Mouse (Mus musculus) macrophage (primary cell): Measurements from ENCODE around the gene Pkp2. TPM values are rescaled to one million over a fixed set of nuclear protein-coding genes. Genes with fewer than 3 reads are reported as not detected.
"Not testable (repeated sequence)": the region's sequence is repeated elsewhere in the genome, so short reads cannot be mapped to it uniquely, and the experiment has no call there.

Source experiments
- H3K27ac ChIP-seq: fragments of 350-480 bp; formaldehyde crosslinking; 2 replicates; pipeline ENCODE4 v1.9.0; 2021
- H3K36me3 ChIP-seq: fragments of 350-480 bp; formaldehyde crosslinking; 2 replicates; pipeline ENCODE4 v1.9.0; 2021; ENCODE audit errors: inconsistent target
- H3K4me3 ChIP-seq: fragments of 350-480 bp; formaldehyde crosslinking; 2 replicates; pipeline ENCODE4 v1.9.0; 2021; ENCODE audit errors: inconsistent target
- H3K79me2 ChIP-seq: fragments of 350-480 bp; formaldehyde crosslinking; 2 replicates; pipeline ENCODE4 v1.9.0; 2021; ENCODE audit errors: inconsistent target
- WGBS: methylation state at CpG from one replicate; pipeline ENCODE4 v1.1.7; 2026; ENCODE audit warnings: inconsistent platforms; ENCODE audit not compliant: missing documents; 5-methylcytosine and 5-hydroxymethylcytosine counted together
- polyA plus RNA-seq: library from polyadenylated mRNA; stranded (reverse); fragments of 250-400 nt; gene quantifications from 3 replicates; pipeline ENCODE4 v1.2.4, GENCODE M21; 2018; ENCODE audit warnings: inconsistent platforms
- total RNA-seq, 78 experiments: library from RNA; depleted of rRNA; stranded (reverse); fragments of 250-400 nt; gene quantifications; 1 replicate in 9 of 78; 2 replicates in 24 of 78; 3 replicates in 43 of 78; 4 replicates in 2 of 78; pipeline ENCODE4 v1.2.4; 2018; ENCODE audit warnings: inconsistent platforms in 56 of 78

Pkp2 gene
- 1 to 10 TPM in 1 of 26 experiments, under 1 TPM in 10, not detected in 15; 0.29 to 1.3 (median 0.62) TPM for total RNA-seq (2018; cell fraction: chromatin; rRNA removed)
- under 1 TPM in 14 of 26 experiments, not detected in 12; 0.03 to 0.30 (median 0.11) TPM for total RNA-seq (2018; cell fraction: cytosol; rRNA removed)
- total RNA-seq (2018; cell fraction: nucleus; rRNA removed), result under 1 TPM in 8 of 26 experiments, not detected in 18; 0.21 to 0.64 (median 0.30) TPM
- 0.07 to 0.21 TPM in 2 of 3 replicates, not detected in the other for polyA plus RNA-seq

- Histone ChIP-seq H3K4me3 (no peak within 1 kb of the TSS), H3K79me2 (no peaks in the 10 kb centered on the region), H3K36me3 (no peaks in the 10 kb centered on the region), H3K27ac (no peak within 1 kb of the TSS)
- WGBS, result 1% methylated on average over 53 of the region's 59 CpGs
These were observed at the start of gene Pkp2 for GRCm38 (mm10) chr16:16213079-16213760. TSS of gene Pkp2 (plus strand) at chr16:16213318.

DNA sequence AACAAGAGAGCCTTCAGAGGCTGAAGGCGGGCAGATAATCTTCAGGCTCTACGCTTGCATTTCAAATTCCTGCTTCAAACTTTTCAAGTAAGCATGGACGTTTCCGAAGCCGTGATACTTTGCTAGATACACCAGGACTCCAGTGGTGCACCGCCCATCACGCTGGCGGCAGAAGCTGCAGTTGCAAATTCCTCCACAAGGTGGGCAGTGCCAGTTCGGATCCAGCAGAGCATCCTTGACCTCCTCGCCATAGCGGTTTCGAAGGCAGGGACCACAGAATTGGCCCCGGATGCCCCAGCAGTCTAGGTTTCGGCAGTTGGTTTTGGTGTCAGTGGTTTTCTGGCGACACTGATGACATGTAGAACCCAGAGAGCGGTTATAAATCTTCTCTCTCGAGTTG is 15.7 kb upstream of the Pkp2 start:
- H3K36me3 ChIP-seq, result no peaks in the 10 kb centered on the region
- H3K79me2 ChIP-seq, result no peaks in the 10 kb centered on the region
- no peak overlapping the region for H3K4me3 ChIP-seq
- no peak overlapping the region for H3K27ac ChIP-seq
- whole genome bisulfite sequencing, result 74% methylated on average over 17 of the region's 17 CpGs

- 22% methylated on average over 8 of the region's 8 CpGs for WGBS
- not testable (repeated sequence) for H3K36me3 ChIP-seq, H3K79me2 ChIP-seq, H3K4me3 ChIP-seq, H3K27ac ChIP-seq
These were observed 11.1 kb upstream of the Pkp2 start for GRCm38 (mm10) chr16:16201991-16202390.

DNA sequence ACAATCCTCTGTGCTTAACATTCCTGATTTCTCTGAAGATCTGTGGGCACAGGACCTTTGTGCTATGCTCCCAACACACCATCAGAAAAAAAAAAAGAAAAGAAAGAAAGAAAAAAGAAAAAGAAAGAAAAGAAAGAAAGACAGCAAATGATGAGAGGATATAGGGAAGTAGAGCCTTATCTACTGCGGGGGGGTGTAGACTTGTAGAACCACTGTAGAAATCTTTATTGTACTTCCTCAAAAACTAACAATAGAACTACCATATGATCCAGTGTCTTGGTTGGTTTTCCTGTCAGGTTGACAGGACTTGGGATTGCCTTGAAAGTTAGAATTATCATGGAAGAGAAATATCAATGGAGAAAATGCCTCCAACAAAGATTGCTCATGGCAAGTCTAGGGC is 8.5 kb upstream of the Pkp2 start:
- no peak overlapping the region for H3K27ac ChIP-seq
- no peaks in the 10 kb centered on the region for H3K36me3 ChIP-seq
- no peaks in the 10 kb centered on the region for H3K79me2 ChIP-seq
- WGBS, result 0% methylated on average over 1 of the region's 1 CpGs
- no peak overlapping the region for H3K4me3 ChIP-seq

GRCm38 (mm10) chr16:16212723-16213078 is 417 bp upstream of the Pkp2 start:
- 10% methylated on average over 7 of the region's 7 CpGs for WGBS
- H3K79me2 ChIP-seq, result no peaks in the 10 kb centered on the region
- H3K36me3 ChIP-seq, result no peaks in the 10 kb centered on the region
- H3K4me3 ChIP-seq, result no peak overlapping the region
- H3K27ac ChIP-seq, result no peak overlapping the region

DNA sequence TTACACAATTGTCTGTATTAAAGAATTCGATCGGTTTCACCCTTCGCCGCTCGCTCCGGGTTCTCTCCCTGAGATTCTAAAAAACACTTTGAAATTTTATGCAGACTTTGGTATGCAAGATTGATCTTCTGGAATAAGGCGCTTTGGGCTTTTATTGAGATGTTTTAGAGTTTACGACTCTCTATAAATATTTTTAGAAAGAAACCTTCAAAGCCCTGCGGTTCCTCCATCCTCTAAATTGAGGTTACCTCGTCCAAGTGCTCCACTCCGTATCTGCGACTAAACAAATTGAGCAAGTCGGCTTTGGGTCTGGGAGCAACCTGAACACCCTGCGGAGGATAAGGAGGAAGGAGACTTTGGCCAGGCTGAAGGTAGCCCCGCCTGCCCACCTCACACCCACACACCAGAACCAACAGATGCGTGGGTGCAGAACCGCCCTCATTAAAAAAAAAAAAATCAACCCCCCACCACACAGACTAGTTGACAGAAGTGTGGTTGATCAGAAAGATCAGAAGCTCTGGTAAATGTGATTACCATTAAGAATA is 715 bp downstream of the Pkp2 start:
- no peak overlapping the region for H3K27ac ChIP-seq
- no peaks in the 10 kb centered on the region for H3K36me3 ChIP-seq
- 3% methylated on average over 17 of the region's 17 CpGs for WGBS
- no peak overlapping the region for H3K4me3 ChIP-seq
- H3K79me2 ChIP-seq, result no peaks in the 10 kb centered on the region

DNA sequence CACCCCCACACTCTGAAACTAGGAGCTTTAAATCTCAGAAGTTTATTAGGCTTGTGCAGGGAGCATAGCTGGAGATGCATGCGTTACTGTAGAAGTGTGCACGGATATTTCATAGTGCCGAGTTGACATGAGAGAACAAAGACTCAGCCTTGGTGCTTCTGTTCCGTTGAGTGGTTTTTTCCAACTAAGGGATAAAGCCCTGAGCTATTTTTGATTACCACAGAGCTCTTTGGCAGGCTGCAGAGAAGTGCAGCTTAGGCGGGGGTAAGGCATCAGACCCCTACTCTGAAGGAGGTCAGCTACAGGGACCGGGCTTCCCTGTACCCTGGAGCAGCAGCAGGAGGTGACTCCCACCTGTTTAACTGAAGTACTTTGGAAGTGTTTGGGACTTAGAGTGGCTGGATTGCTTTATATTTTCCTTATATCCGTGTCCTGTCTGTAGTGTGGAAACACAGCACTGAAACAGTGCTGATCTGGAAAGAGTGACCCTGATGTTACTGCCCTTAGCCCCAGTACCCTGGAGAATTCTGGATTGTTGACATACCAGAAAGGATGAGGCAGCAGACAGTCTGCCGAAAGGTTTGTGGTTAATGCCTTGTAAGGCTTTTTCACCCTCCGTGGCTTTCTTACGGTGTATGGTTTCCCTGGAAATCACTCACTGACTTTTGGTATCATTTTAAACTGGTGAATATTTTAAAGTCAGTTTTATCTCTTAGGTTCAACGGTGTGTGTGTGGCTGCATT is 2.7 kb downstream of the Pkp2 start:
- no peak overlapping the region for H3K4me3 ChIP-seq
- no peaks in the 10 kb centered on the region for H3K36me3 ChIP-seq
- no peak overlapping the region for H3K27ac ChIP-seq
- 53% methylated on average over 11 of the region's 11 CpGs for WGBS
- no peaks in the 10 kb centered on the region for H3K79me2 ChIP-seq

GRCm38 (mm10) chr16:16216934-16217333 is 3.8 kb downstream of the Pkp2 start:
- Histone ChIP-seq H3K4me3 (no peak overlapping the region), H3K79me2 (no peaks in the 10 kb centered on the region), H3K27ac (no peak overlapping the region), H3K36me3 (no peaks in the 10 kb centered on the region)
- 75% methylated on average over 1 of the region's 1 CpGs for WGBS

GRCm38 (mm10) chr16:16219835-16220234 is 6.7 kb downstream of the Pkp2 start:
- 56% methylated on average over 3 of the region's 3 CpGs for WGBS
- Histone ChIP-seq H3K79me2 (no peaks in the 10 kb centered on the region), H3K4me3 (no peak overlapping the region), H3K36me3 (no peaks in the 10 kb centered on the region), H3K27ac (no peak overlapping the region)

GRCm38 (mm10) chr16:16222651-16223050 is 9.5 kb downstream of the Pkp2 start:
- no peak overlapping the region for H3K4me3 ChIP-seq
- no peaks in the 10 kb centered on the region for H3K79me2 ChIP-seq
- no peaks in the 10 kb centered on the region for H3K36me3 ChIP-seq
- WGBS, result 60% methylated on average over 1 of the region's 1 CpGs
- no peak overlapping the region for H3K27ac ChIP-seq

DNA sequence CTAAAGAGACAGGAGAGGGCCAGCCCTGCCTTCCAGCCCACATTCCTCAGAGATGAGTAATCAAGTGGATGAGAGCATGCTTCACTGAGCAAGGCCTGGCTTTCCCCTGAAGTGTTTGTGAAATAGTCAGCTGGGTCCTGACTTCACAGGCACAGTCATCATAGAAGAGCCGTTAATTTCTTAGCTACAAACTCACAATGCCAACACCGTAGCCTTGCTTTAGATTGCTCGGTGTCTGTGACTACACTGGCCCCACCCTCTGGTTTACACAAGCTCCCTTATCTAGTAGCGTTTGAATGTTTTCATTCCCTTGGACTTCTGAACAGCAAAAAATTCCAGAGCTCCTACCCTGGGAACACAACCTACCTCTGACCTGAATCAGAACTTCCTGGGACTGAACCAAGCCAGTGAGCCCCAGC is 11.4 kb downstream of the Pkp2 start:
- Histone ChIP-seq H3K79me2 (no peaks in the 10 kb centered on the region), H3K27ac (no peak overlapping the region), H3K4me3 (no peak overlapping the region), H3K36me3 (no peaks in the 10 kb centered on the region)
- WGBS, result 83% methylated on average over 4 of the region's 4 CpGs

GRCm38 (mm10) chr16:16225828-16226227 is 12.7 kb downstream of the Pkp2 start:
- no peaks in the 10 kb centered on the region for H3K36me3 ChIP-seq

DNA sequence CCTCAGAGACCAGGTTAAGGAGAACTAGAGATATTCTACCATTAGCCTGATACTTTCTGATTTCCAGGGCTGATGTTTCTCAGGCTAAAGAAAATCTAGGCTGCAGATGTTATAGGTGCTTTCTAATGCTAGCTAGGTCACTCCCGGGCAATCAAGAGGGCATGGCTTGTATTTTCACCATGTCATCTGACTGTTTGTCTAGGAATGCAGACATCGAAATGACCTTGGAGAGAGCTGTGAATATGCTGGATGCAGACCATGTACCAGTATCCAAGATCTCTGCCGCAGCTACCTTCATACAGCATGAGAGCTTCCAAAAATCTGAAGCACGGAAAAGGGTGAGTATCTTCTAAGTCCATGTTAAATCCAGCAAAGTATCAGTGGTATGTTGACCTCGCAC is 17.3 kb downstream of the Pkp2 start:
- WGBS, result 90% methylated on average over 5 of the region's 5 CpGs

More at GRCm38 (mm10) chr16:16225828-16226227, 12.7 kb downstream of the Pkp2 start:
- Histone ChIP-seq H3K79me2 (no peaks in the 10 kb centered on the region), H3K4me3 (no peak overlapping the region), H3K27ac (no peak overlapping the region)
- WGBS, result 93% methylated on average over 22 of the region's 22 CpGs

GRCm38 (mm10) chr16:16233919-16234318 is 20.8 kb downstream of the Pkp2 start:
- H3K79me2 ChIP-seq, result no peaks in the 10 kb centered on the region

More for the DNA sequence above, 17.3 kb downstream of the Pkp2 start:
- Histone ChIP-seq H3K36me3 (no peaks in the 10 kb centered on the region), H3K27ac (no peak overlapping the region), H3K4me3 (no peak overlapping the region), H3K79me2 (no peaks in the 10 kb centered on the region)

DNA sequence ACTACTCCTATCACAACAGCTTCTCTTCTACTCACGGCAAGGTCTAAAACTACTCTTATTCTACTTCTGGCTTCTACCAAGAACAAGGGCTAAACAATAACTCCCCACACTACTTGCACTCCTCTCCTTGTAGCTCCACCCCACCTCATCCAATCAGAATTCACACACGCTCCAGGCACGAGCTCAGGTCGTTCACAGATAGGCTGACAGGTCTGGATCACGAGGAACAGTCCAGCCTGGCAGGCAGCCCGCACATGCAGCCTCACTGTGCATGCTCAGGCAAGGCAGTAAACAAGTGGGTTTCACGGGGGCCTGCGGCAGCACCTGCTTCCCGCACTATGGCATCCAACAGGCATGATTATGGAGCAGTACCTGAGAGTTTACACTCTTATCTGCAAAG is 23.6 kb downstream of the Pkp2 start:
- not testable (repeated sequence) for H3K79me2 ChIP-seq, H3K36me3 ChIP-seq, H3K27ac ChIP-seq, H3K4me3 ChIP-seq
- WGBS, result 88% methylated on average over 9 of the region's 9 CpGs

More at GRCm38 (mm10) chr16:16233919-16234318, 20.8 kb downstream of the Pkp2 start:
- Histone ChIP-seq H3K4me3 (no peak overlapping the region), H3K27ac (no peak overlapping the region), H3K36me3 (no peaks in the 10 kb centered on the region)
- 53% methylated on average over 2 of the region's 2 CpGs for WGBS
